Mouse (Mus musculus) telencephalon, adult 2 months (tissue): ENCODE results near the gene Sh3pxd2a.

Source experiments
- DNase-seq: peaks from one replicate; pipeline ENCODE4 v3.0.0-alpha.2; 2011; ENCODE audit warnings: low read depth, low spot score

Gene Sh3pxd2a

DNA sequence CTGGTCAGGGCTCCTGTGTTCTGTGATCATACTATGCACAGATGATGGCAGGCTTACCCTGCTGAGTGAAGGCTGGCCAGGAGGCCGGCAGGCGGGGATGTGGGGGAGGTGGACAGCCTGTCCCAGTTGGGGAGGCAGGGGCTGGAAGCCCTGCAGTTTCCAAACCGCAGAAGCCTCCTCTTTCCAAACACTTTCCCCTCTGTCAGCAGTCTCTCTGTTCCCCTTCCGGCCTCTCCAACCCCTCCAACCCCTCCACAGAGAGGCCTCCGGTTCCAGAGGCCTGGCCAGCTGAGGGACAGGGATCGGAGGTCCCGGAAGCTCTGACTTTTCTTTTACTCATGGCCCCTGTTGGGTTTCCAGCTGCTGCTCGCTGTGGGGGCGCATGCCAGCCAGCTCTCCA lies 183.3 kb downstream of the Sh3pxd2a start:
- no peak for DNase-seq

DNA sequence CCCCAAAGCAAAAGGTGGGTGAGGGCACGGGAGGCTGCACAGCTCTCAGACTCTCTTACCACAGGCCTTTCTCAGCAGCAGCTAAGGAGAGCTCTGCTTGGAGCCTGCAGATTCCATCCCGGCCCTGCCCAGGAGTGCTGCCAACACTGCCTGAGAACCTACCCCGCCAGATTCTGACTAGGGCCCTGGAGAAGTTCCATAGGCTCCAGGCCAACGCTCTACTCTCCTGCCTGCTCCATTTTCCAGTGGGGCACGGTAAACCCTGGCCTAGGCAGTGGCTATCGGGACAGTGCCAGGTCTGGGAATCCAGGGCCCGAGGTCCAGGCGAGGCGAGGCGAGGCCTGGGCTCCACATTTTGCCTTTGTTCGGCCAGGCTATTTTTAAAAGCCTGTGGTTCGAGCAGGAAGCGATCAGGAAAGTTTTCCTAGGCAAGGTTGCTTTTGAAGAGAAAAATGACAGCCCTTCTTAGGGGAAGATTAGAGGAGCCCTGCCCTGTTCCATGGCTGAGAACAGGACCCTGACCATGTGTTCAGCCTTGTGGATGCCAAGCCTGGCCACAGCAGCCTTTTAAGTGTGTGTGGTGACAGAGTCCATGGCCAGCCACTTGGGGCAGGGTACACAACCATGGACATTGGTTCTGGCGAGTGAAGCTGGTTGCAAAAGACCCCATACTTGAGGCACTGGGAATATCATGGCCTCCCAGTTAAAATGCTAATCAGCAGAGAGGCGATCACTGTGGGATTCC lies 184.2 kb downstream of the Sh3pxd2a start:
- DNase-seq, result peak; percentile 73

DNA sequence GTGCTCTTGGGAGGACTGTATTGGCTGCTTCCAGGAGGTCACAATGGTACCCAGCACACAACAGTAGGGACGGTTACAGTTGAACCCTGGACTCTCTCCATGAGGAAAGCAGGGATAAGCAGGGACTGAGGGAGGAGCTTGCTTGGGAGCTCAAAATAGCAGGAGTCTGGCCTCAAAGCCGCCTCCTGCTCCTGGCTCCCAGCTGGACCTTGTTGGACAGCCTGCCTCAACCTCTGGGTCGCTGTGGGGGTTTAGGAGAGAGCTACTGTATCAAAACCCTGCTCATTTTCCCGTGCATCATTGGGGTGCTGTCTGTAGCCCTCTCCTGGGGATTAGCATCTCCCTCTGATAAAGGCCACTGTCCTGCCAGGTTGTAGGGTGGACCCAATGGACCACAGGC lies 184.8 kb downstream of the Sh3pxd2a start:
- no peak for DNase-seq

DNA sequence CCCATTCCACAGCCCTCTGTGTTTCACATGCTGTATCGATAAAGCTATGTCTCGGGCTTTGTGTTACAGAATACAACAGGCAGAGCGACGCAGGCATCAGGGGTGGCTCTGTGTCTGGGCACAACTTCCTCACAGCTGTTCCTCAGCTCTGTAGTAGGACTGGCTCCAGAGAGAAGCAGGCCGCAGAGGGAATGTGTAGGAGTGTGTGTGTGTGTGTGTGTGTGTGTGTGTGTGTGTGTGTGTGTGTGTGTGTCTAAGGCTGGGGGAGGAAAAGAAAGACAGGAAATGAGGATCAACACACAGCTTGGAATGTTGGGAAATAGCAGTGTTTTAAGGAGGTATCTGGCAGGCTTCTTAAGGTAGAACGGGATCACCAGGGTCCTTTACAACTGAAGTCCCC lies 187.5 kb downstream of the Sh3pxd2a start:
- DNase-seq, result peak; percentile 79

DNA sequence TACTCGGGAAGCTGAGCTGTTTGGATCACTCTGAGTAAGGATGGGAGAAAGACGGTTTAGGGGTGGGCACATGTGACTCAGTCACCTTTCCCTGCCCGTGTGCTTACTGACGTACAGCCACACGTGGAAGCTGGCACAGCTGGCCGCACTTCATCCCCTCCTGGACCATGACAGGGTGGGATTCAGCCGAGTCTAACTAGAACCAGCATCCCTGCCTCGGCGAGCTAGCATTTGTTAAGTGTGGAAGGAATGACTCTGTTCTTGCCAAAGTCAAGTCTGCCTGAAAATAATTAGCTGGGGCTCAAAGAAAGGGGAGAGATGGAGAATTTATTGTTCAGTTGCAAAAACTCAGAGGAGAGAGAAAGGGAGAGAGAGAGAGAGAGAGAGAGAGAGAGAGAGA lies 193.7 kb downstream of the Sh3pxd2a start:
- DNase-seq, result no peak

DNA sequence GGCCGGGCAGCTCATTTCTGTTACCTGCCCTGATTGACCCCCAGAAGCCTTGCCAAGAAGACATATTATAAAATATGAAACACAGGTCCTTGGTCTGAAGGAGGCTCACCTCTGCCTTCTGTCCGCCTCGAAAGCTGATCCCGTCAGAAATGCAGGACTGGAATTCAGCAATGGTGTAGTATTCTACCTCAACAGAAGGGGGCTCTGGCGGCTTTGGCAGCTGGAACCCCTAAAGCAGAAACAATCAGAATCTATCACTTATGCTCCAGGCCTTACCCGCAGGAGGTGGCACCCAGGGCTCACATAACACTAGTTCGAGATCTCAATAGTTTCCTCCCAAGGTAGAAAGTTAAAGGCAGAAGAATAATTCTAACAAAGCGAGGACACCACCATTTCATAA lies 194.5 kb downstream of the Sh3pxd2a start:
- DNase-seq, result no peak

DNA sequence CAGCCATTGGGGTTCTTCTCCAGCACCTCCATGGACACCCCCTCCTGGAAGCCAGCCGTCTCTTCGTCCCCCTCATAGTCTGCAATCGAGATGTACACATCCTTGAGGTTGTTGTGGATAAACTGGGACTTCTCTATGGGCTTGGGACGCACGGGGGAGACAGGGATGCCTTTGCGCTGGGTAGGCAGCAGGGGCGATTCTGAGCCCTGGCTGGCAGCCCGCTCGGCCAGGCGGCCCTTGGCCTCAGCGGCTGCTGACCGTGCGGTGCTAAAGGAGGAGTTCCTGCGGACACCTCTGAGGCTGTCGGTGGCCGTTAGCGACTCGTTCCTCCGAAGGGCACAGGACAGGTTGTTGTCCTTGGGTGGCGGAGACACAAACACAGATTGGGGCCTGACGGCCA lies 197.1 kb downstream of the Sh3pxd2a start:
- no peak for DNase-seq

DNA sequence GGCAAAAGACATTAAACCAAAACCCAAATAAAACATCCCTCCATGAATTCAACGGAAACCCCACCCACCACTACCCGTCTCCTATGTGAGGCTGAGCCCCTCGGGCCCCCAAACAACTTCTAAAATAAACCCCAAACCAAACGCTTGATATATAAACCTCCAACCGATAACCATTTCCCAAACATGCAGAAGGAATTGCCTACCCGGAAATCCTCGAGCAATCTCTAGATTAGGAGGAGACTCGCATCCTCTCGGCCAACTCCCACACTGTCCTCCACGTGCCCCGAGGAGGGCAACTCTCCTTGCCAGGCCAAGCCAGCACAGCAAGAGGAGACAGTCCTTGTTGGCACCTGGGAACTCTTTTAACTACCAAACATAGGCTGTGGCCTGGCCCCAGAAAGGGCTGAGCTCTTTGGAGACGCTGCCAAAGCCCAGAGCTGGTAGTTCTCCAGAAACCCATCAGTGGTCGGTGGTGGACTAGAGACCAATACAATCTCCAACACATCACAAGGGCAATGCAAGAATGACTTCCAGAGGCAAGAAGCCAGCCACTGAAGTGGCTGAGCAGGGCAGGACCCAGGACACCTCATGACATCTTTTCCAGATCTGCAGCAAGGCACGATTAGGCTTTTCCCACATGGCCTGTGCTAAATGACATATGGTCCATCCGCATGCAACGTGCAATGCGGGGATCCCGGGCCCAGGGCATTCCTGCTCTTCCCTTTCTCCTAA lies 198.0 kb downstream of the Sh3pxd2a start:
- DNase-seq, result no peak

DNA sequence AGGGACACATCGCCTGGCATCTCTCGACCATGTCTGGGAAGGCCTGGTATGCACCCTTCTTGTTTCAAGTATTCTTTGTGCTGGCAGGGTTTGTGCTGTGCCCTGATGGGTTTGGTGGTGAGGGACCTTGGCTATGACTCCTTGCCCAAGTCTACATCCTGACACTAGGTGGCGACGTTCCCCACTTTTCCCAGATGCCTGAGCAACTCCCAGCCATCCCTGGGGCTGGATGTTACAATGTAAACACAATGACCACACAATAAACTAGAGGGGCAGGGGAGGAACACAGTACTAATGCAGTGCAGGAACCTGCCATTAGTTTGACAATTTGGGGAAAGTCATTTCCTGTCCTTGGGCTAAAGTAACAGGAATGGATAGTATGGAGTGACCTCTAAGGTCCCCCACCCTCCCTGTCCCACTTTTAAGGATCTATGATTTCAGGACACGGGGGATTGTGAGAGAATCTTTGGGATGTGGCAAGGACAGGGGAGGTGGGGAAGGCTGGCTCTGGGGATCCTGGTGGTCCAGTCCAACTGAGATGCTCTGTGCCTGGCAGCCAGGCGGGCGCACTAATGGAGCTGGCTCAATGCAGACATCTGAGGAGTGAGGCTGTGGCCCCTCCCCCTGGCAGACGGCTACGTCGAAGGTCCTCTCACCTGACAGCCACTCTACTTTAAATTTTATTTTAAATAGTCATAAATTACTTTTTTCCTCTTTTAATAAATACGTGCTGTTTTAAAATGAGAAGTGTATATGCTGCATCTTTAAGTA lies 199.7 kb downstream of the Sh3pxd2a start:
- DNase-seq, result no peak

DNA sequence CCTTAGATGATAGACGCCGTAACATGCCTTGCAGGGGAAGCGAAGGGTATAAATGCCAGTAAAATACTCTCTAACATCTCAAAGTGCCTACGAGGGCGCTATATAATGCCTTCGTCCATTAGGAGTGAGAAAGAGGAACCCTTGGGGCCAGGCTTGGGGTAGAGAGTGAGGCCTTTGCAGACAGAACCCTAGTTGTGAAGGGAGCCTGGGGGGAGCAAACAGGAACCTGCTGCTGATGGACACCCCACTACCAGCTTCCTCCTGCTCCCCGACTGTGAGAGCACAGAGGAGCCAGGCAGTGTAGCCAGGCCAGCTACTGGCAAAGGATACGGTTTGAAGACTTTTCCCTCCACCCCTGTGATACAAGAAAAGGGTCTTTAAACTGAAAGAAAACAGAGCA lies 200.6 kb downstream of the Sh3pxd2a start:
- DNase-seq, result no peak

DNA sequence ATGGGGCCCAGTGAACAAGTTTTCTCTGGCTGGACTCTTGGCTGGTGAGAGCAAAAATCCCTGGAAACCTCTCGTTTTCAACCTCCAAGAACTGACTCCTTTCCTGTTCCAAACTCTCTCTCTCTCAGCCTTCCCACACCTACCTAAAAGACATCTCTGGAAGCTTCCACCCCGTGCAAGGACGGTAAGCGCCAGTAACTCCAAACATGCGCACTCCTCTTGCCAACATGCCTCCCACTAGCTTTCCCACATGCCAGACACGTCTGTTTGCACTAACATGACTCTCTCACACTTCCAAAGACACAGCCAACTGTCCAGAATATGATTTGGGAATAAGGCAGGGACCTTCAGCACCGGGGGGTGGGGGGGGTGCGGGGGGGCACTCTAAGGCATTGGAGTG lies 203.0 kb downstream of the Sh3pxd2a start:
- peak; percentile 80 for DNase-seq

DNA sequence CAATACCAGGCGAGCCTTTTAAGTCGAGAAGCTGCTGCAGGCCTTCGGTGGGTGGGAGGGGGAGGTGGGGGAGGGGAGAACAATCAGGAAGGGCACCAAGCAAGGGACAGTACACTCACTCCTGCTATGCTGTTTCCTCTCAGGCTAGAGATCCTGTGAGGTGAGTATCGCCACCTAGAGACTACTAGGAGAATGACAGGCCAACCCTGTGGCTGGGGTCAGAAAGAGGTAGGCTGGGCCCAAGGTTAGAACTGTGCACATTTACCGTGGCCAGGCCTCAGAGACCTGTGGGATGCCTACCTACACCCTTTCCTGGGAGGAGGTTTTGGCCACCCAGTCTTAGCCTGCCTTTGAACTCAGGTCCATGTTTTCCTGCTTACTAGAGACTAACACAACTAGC lies 204.6 kb downstream of the Sh3pxd2a start:
- no peak for DNase-seq

DNA sequence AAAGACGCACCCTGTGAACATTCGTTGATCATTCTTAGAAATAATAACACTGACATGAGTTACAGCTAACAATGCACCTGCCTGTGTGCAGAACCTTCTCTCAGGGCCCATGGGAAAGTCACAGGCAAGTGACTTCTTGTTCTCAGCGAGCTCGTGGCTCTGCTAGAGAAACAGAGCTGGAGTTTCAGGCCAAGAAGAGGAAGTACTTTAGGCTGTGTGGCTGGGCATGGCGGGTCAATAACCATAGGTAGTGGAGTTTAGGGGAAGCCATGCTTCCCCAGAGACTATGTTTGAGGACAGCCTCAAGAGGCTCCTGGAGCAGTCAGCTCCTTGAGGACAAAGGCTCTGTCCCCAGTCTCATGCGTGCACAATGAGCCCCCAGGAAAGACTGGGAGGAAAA lies 208.3 kb downstream of the Sh3pxd2a start:
- DNase-seq, result no peak

DNA sequence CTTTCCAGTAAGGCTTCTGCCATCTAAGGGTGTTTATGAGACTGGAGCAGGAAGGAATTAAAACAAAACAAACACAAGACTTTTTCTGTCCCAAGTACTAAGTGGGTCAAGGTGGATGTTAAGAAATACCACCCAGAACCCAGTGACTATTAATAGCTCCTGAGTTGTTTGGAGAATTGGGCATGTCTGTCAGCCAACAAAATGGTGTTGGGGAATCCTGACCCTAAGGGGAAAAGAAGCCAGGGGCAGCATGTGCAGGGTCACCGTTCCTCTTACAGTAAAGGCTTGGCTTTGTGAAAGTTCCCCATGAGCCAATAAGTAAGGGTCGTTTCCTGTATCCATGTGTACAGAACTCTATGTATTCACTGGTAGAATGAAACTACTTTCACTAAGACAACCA lies 209.2 kb downstream of the Sh3pxd2a start:
- no peak for DNase-seq

DNA sequence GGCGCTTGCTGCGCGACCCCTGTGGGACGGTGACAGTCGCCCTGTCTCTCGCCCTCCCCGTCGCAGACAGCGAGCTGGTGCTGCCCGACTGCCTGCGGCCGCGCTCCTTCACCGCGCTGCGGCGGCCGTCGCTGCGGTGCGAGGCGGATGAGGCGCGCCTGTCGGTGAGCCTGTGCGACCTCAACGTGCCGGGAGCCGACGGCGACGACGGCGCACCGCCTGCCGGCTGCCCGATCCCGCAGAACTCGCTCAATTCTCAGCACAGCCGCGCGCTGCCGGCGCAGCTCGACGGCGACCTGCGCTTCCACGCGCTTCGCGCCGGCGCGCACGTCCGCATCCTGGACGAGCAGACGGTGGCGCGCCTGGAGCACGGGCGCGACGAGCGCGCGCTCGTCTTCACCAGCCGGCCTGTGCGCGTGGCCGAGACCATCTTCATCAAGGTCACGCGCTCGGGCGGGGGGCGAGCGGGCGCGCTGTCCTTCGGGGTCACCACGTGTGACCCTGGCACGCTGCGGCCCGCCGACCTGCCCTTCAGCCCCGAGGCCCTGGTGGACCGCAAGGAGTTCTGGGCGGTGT lies 211.1 kb downstream of the Sh3pxd2a start:
- no peak for DNase-seq

DNA sequence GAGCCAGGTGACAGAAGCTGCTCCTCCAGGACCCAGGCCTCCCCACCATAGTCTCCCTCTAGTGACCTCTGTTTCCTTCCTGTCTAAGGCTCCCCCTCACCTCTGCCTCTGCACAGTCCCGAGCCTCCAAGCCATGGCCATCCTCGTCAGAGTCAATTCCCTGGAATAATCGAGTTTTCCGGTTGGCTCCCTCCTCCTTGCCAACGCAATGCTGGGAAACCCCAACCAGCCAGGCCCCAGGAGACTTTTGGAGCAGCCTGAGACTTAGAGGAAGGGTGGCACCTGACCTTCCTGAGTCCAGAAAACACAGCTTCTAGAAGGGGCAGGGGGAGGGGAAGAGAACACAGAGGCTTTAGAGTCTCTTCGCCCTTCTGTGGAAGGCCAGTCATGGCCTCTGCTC lies 213.3 kb downstream of the Sh3pxd2a start:
- DNase-seq, result no peak

DNA sequence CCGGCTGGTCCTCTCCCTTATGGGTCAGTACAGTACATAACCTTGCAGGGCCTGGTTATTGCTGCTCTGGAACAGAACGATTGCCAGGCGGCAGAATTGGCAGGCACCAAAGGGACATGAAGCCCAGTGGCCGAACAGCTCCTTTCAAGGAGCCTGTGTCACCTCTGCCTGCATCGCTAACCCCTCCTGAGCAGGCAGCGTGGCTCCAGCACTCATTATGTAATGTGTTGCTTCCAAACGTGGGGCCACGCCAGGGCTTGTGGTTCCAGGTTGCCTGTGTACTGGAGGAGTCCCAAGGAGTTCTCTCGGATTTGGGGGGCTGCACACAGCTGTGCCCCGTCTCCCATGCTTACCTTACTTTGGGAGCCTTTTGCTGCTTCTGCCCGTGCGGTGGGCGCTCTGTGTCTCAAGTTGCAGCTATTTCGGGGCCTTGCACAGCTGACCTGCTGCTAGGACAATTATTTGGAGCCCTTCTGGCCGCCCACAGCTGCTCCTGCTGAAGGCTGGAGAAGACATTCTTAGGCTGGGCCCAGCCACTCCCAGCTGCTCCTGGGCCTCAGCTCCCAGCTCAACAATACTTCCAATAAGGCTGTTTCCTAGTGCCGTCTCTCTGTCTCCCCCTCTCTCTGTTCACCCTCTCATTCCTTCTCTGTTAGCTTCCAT lies 215.2 kb downstream of the Sh3pxd2a start:
- DNase-seq, result no peak

DNA sequence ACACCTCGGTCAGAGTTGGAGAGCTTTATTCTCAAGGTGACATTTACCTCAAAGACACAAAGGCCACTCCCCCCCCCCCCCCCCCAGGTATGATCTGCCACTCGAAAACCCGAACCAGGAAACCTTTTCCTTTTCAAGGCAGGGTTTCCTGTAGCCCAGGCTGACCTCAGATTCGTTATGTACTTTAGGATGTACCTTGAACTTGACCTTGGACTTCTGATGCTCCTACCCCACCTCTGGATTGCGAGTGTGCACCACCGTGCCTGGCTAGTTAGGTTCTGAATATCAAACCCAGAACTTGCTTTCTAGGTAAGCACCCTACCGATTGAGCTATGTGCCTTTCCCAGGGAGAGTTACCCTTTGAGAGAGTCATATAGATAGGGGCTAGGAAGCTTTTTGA lies 215.9 kb downstream of the Sh3pxd2a start:
- DNase-seq, result no peak

DNA sequence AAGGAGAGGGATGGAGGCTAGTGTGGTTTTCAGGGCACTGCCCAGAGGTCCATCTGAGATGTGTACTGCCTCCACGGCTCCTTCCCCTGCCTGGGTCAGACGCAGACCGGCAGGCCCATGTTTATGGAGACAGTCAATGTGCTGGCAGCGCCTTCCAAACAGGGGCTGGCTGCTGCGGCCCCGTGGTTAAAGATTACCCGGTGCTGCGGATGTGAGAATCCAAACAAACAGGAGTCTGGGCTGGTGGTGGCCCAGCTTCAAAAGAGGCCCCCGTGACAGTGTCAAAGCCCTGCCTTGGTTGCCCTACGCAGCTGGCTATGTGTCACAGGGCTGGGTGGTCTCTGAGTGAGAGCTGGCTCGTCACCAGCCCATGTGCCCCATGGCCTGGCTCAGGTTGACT lies 216.4 kb downstream of the Sh3pxd2a start:
- DNase-seq, result no peak

DNA sequence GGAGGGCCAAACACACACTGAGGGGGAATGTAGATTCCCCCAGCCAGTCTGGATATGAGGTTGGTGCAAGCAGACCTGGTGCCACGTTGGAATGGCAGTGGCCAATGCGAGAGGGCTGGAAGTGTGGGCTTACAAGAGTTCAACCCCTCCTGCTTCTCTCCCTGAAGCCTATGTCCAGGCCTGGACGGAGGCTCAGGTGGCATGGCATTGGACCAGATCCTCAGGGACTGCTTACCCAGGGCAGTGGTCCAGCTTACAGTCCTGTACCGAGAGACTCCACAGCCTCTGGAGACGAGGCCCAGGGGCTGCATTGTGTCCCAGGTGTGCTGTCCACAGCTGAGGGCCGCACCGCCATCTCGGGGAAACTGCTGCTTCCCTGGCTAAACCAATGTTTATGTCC lies 218.7 kb downstream of the Sh3pxd2a start:
- no peak for DNase-seq

DNA sequence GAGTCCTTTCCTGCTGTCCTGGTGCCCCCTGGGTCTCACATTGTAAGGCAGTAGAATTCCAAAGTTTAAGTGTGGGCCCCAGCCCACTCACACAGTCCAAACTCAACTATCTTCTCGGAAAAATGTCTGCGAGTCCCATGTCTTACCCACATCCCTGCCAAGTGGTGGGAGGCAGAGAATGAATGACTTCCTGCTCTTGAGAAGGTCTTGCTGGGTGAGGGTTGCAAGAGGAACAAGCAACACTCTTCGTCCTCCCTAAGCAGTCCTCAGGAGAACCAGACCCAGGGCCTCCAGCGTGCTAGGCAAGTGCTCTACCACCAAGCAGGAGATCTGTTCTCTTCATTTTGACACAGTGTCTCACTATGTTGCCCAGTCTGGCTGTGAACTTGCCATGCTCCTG lies 222.0 kb downstream of the Sh3pxd2a start:
- no peak for DNase-seq

DNA sequence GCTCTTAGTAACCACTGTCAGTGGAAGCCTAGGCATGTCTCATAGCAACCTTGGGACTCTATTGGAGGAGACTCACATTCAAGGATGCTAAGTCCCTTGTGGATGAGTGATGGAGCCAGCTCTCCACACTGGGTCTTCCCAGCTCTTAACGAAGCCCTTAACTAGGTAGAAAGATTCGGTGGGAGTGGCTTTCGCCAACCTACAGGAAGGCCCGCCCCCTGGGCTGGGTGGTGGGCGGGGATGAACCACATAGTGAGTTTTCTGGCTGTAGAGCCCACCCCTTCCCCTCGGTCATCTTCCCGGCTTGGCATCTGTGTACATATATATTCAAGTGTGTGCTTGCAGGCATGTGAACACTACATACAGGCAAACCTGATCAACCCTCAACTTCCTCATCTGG lies 223.2 kb downstream of the Sh3pxd2a start:
- no peak for DNase-seq
